Mouse (Mus musculus) forebrain, embryonic 10.5 days (tissue): ENCODE data around the gene Umodl1. TPM values are rescaled to one million over a fixed set of nuclear protein-coding genes. Genes with fewer than 3 reads are reported as not detected.

Experiments used
- DNase-seq: peaks from one replicate; pipeline ENCODE4 v3.0.0-alpha.2; 2017; ENCODE audit warnings: low spot score; ENCODE audit errors: extremely low spot score
- H3K27ac ChIP-seq: fragments of 300-500 bp; sonication (generic); 2 replicates; pipeline ENCODE4 v1.5.1; 2016; ENCODE audit warnings: mild to moderate bottlenecking
- H3K27me3 ChIP-seq: fragments of 300-500 bp; sonication (generic); 2 replicates; pipeline ENCODE4 v1.6.1; 2016; ENCODE audit warnings: mild to moderate bottlenecking; ENCODE audit not compliant: poor library complexity, severe bottlenecking
- H3K36me3 ChIP-seq: fragments of 300-500 bp; sonication (generic); replicated peaks from 2 replicates; pipeline ENCODE4 v1.6.1; 2016; ENCODE audit warnings: mild to moderate bottlenecking, moderate library complexity
- H3K4me1 ChIP-seq: fragments of 300-500 bp; sonication (generic); 2 replicates; pipeline ENCODE4 v1.6.1; 2016
- H3K4me3 ChIP-seq: fragments of 300-500 bp; sonication (generic); 2 replicates; pipeline ENCODE4 v1.5.1; 2016; ENCODE audit warnings: mild to moderate bottlenecking, moderate library complexity
- H3K9me3 ChIP-seq: fragments of 300-500 bp; sonication (generic); 2 replicates; pipeline ENCODE4 v1.6.1; 2016; ENCODE audit warnings: mild to moderate bottlenecking, moderate library complexity
- WGBS: fragments of 180-500 bp; shearing (Covaris S2); methylation state at CpG from one replicate; pipeline ENCODE4 v1.1.7; 2016; 5-methylcytosine and 5-hydroxymethylcytosine counted together
- microRNA-seq: library from miRNA; unstranded; fragments of <30 nt; microRNA quantifications from one replicate; pipeline ENCODE4, GENCODE M21; 2017
- polyA plus RNA-seq: library from polyadenylated mRNA; unstranded; fragments of >200 nt; fragmentation: Nextera tagmentation; extraction: Ambion mirVana; gene quantifications from 2 replicates; pipeline ENCODE4 v1.2.1, GENCODE M21; 2016

The Umodl1 gene
- polyA plus RNA-seq, 1 experiment from 2014 or later, result not detected

DNA sequence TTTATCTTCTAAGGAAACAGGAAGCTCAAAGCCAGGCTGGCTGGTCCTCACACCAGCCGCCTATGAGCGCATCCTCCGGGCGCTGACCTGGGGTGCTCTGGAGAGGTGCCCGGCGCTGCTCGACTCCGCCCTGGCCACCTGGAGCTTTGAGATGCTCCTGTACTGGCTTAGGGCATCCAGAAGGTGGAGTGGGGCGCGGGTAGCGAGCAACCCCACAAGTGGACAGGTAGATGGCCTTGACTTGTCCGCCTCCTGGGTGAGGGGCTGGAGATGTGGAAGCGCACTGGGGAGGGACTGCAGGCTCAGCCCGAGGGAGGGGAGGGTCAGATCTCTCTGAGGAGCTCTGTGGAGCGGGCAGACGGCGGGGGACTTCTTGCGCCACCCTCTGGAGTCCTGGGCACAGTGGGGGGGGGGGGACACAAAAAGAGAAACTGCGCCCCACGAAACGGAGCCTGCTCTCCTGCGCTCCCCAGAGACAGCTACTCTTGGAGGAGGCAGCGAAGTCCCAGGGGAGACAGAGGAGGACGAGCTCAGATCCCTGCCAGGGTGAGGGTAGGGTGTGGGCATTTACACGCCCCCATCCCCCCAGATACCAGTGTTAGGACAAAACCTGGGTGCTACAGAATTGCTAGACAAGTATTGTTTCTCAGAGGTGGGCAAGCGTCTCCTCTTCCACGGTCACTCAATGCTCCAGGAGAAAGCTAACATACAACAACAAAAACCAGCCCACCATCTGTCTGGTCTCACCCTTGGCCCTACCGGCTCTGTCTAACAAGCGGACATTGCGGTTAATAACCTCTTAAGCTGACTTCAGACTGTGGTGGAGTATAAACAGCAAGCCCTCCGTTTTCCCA is 103.7 kb downstream of the Umodl1 start:
- Histone ChIP-seq H3K27ac (peak overlapping the region; percentile 75), H3K4me3 (peak overlapping the region; percentile 67), H3K9me3 (peaks cover 10% of the 10 kb centered on the region; the same call in 1 of the 2 replicates), H3K36me3 (no peaks in the 10 kb centered on the region), H3K27me3 (peaks cover 59% of the 10 kb centered on the region), H3K4me1 (peaks cover 47% of the 10 kb centered on the region)
- WGBS, result 2% methylated on average over 31 of the region's 31 CpGs
- DNase-seq, result no peak

- Histone ChIP-seq H3K9me3 (peaks cover 4% of the 10 kb centered on the region; the same call in 1 of the 2 replicates), H3K36me3 (no peaks in the 10 kb centered on the region), H3K27ac (peak overlapping the region; percentile 75), H3K27me3 (peaks cover 59% of the 10 kb centered on the region), H3K4me3 (peak overlapping the region; percentile 67), H3K4me1 (peaks cover 47% of the 10 kb centered on the region)
- DNase-seq, result no peak
- WGBS, result 3% methylated on average over 13 of the region's 13 CpGs
These were observed 104.3 kb downstream of the Umodl1 start for GRCm38 (mm10) chr17:31058745-31059085.

DNA sequence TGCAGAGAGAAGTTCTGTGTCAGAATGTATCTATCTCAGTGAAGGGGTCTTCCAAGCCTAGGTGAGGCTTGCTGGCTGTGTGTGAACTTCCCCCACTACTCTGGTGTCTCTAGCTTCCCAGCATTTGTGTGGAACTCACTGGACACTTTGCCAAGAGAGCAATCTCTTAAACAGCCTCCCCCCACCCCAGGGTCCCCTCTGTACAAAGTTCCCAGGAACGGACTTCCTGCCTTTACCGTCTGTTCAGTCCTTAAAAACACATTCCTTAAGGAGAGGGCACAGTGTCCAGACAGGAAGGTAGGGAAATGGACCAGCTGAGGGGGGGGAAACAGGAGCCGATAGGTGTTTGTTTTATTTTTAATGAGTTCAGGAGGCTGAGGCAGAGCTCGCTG is 105.8 kb downstream of the Umodl1 start:
- Histone ChIP-seq H3K4me1 (peaks cover 47% of the 10 kb centered on the region), H3K9me3 (no peaks in the 10 kb centered on the region), H3K36me3 (no peaks in the 10 kb centered on the region), H3K4me3 (no peak overlapping the region), H3K27me3 (peaks cover 59% of the 10 kb centered on the region), H3K27ac (no peak overlapping the region)
- DNase-seq, result no peak
- WGBS, result 69% methylated on average over 4 of the region's 4 CpGs

Small RNAs within 50 kb of the gene (microRNA-seq; reads per million reads assigned to microRNA genes)
- gene Gm24026, result not detected

Other genes with a start within 250 kb of the Umodl1 start
- gene Glp1r, start 52.8 kb upstream of the Umodl1 start, polyA plus RNA-seq, result 0.05 TPM in 1 of 2 replicates, not detected in the other
- 6.7 and 7.9 TPM in 2 replicates for gene Abcg1, start 103.0 kb downstream of the Umodl1 start, polyA plus RNA-seq
- gene Tff3, start 175.0 kb downstream of the Umodl1 start, polyA plus RNA-seq, result 0.64 and 0.71 TPM in 2 replicates
- gene Tff2, start 189.6 kb downstream of the Umodl1 start, polyA plus RNA-seq, result not detected in 2 replicates
- gene Tff1, start 210.6 kb downstream of the Umodl1 start, polyA plus RNA-seq, result not detected in 2 replicates
- not detected in 2 replicates for gene Tmprss3, start 244.3 kb downstream of the Umodl1 start, polyA plus RNA-seq